Mouse (Mus musculus): ENCODE measurements around the gene Krtap24-1.

The Krtap24-1 gene

DNA sequence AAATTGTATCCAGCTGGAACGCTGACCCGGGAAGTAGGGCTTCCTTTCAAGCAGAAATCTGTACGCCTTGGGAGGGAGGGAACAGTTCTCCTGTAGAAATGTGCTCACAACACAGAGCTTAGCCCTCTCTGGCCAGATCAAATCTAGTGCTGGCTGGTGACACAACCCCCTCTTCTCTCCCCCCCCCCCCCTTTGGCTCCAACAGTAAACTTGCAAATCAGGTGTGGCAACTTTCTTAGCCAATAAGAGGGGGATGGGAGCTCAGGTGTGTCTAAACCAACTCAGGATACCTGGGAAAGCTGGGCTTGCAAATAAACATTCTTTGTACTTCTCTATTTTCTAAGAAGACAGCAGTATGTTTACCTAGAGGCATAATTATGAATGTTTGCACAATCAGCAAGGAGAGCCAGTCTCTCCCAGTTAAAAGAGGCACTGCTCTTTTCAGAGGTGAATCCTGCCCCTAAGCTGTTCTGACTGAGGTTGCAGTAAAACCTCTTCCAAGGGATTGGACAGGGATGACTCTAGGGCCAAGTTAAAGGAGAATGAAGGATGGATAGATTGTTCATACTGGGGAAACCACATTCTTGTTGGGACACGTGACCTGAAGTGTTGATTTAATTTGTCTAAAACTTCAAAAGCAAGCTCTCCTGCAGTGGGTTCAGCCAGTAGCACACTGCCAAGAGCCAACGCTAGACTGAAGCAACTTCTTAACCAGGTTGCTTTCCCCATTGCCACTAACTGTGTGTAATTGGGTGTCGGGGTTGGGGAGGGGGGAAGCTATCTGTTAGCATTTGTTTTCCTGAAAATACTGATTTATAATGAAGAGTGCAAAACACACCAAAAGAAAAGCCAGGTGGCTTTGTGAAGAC, 48.8 kb downstream of the Krtap24-1 start, which contains the start of gene Cldn8:
TSS of gene Cldn8 (minus strand) at position 139 of the 869 bp plus-strand sequence.
- no peak for DNase-seq

DNA sequence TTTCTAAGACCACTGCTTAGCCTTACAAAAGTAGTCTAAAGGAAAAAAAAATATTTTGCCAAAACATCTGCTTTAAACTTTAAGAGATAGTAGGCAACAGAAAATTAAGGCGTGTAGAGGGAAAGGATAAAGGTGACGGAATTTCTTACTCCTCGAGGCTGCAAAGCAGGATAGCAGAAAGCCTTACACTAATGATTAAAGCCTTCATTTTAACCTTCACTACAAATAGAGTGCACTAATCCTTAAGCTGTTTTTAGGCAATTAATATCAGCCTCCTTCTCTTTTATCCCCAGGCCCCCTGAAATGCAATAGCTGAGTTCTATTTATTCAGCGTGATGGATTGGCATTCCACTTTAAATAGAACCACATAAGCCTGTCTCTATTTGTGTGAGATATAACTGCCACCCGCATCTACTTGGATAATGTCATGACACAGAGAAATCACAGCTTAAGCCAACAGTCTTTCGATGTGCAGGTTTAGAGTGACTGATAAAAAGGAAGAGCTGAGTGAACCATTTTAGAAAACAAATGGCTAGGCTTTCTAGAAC, 50.4 kb downstream of the Krtap24-1 start:
- no peak for DNase-seq
